Mouse (Mus musculus) brain, adult 2 months (tissue): ENCODE data around the gene Esr1.

Experiments
- DNase-seq: peaks from one replicate; pipeline ENCODE4 v3.0.0; 2011; ENCODE audit warnings: low read depth, low spot score

Gene Esr1

GRCm38 (mm10) chr10:4976557-4976956, 365.2 kb downstream of the Esr1 start:
- DNase-seq, result peak; percentile 40

- DNase-seq, result no peak
These were observed 366.0 kb downstream of the Esr1 start for GRCm38 (mm10) chr10:4977374-4977773.

GRCm38 (mm10) chr10:4983919-4984318, 372.5 kb downstream of the Esr1 start:
- peak; percentile 23 for DNase-seq

- peak; percentile 51 for DNase-seq
These were observed 382.4 kb downstream of the Esr1 start for GRCm38 (mm10) chr10:4993802-4994201.

GRCm38 (mm10) chr10:4996592-4996991, 385.2 kb downstream of the Esr1 start:
- no peak for DNase-seq

- DNase-seq, result no peak
These were observed 397.5 kb downstream of the Esr1 start for GRCm38 (mm10) chr10:5008795-5009366.

- no peak for DNase-seq
These were observed 400.6 kb downstream of the Esr1 start for GRCm38 (mm10) chr10:5012004-5012403.

- no peak for DNase-seq
These were observed 403.6 kb downstream of the Esr1 start for GRCm38 (mm10) chr10:5014976-5015375.

GRCm38 (mm10) chr10:5017148-5017547, 405.8 kb downstream of the Esr1 start:
- DNase-seq, result no peak

GRCm38 (mm10) chr10:5025906-5026305, 414.5 kb downstream of the Esr1 start:
- no peak for DNase-seq

GRCm38 (mm10) chr10:5027208-5027607, 415.8 kb downstream of the Esr1 start:
- no peak for DNase-seq

- DNase-seq, result no peak
These were observed 416.9 kb downstream of the Esr1 start for GRCm38 (mm10) chr10:5028301-5028700.

GRCm38 (mm10) chr10:5029161-5029560, 417.8 kb downstream of the Esr1 start:
- no peak for DNase-seq

GRCm38 (mm10) chr10:5029883-5030282, 418.5 kb downstream of the Esr1 start:
- no peak for DNase-seq

- no peak for DNase-seq
These were observed 421.0 kb downstream of the Esr1 start for GRCm38 (mm10) chr10:5032192-5033048.

GRCm38 (mm10) chr10:5041254-5041653, 429.9 kb downstream of the Esr1 start:
- no peak for DNase-seq

- DNase-seq, result no peak
These were observed 433.1 kb downstream of the Esr1 start for GRCm38 (mm10) chr10:5044481-5044880.

GRCm38 (mm10) chr10:5045213-5045612, 433.8 kb downstream of the Esr1 start:
- no peak for DNase-seq

GRCm38 (mm10) chr10:5045671-5046070, 434.3 kb downstream of the Esr1 start:
- no peak for DNase-seq
